24 mouse cellular contexts compared by ENCODE assay signal in genomic region chr10:20758939-20759338, GRCm38 (mm10). TPM values are rescaled to one million over a fixed set of nuclear protein-coding genes. Genes with fewer than 3 reads are reported as not detected.
A peak's percentile ranks its signal among the peaks of the same experiment; 100 is the strongest.
DNase-seq lines count a peak whose midpoint lies in the region; ATAC-seq lines count a peak whose summit lies in the region.
"Had no signal": no experiment of that assay in that cellular context is flagged by ENCODE, and none has a peak within 500 bp of the region (broad histone marks: within the 10 kb centered on the region; RNA-seq: fewer than 3 reads in every experiment).

No protein-coding gene starts in this region.

- DNase-seq in heart, adult 11 months, result peak; percentile 42
- no peak for DNase-seq in heart, postnatal 14 days
- DNase-seq in 3T3-L1 (ENCODE audit: low read depth, low spot score), result peak; percentile 2
- DNase-seq in ovary, postnatal 10 days (ENCODE audit: low spot score), result no peak
- DNase-seq in MN1 (ENCODE audit: low spot score), result no peak
- no peak for DNase-seq in embryo, embryonic 11 days
- DNase-seq: adrenal gland, adult 8-10 months; adrenal gland, postnatal 25 days; cerebellum, adult 11 months; cerebellum, adult 18-20 months; cerebellum, adult 8-10 months; cerebellum, adult 9-11 months; cerebellum, postnatal 14 days; cerebellum, postnatal 36 days; forebrain, postnatal 0 days had no signal

- peaks cover 4% of the 10 kb centered on the region; the same call in 1 of the 2 replicates for H3K9me3 ChIP-seq in megakaryocyte, embryonic 14.5 days
- H3K9me3 ChIP-seq: embryonic facial prominence, embryonic 10.5 days; embryonic facial prominence, embryonic 12.5 days; forebrain, embryonic 13.5 days; forebrain, embryonic 15.5 days had no signal

- ATAC-seq in granulocyte monocyte progenitor cell, adult 5-6 weeks (replicated peaks; ENCODE audit: poor library complexity, severe bottlenecking), result peak; percentile 44; the same call in 1 of the 2 replicates
- ATAC-seq: activated CD4-positive, CD25-positive, alpha-beta regulatory T cell, adult 4 months; forebrain, embryonic 13.5 days; forebrain, embryonic 15.5 days; forebrain, postnatal 0 days; Patski had no signal

- H3K4me1 ChIP-seq in megakaryocyte, embryonic 14.5 days, result peaks cover 58% of the 10 kb centered on the region
- H3K4me1 ChIP-seq: embryonic facial prominence, embryonic 12.5 days; forebrain, embryonic 13.5 days; forebrain, embryonic 15.5 days had no signal

- no peaks in the 10 kb centered on the region for H3K27me3 ChIP-seq in megakaryocyte, embryonic 14.5 days (replicated peaks)
- H3K27me3 ChIP-seq: embryonic facial prominence, embryonic 12.5 days; forebrain, embryonic 13.5 days; forebrain, embryonic 15.5 days; Patski had no signal

- peak overlapping the region; percentile 56 for H3K4me3 ChIP-seq in megakaryocyte, embryonic 14.5 days (replicated peaks)
- H3K4me3 ChIP-seq: embryonic facial prominence, embryonic 10.5 days; embryonic facial prominence, embryonic 12.5 days; forebrain, embryonic 13.5 days; forebrain, embryonic 15.5 days had no signal

- intact Hi-C loops in heart, postnatal 14 days (cut with DNase I), result no loop called here

- peaks cover 3% of the 10 kb centered on the region for H3K36me3 ChIP-seq in megakaryocyte, embryonic 14.5 days (replicated peaks; ENCODE audit: low read length)
- H3K36me3 ChIP-seq: embryonic facial prominence, embryonic 10.5 days; embryonic facial prominence, embryonic 12.5 days; forebrain, embryonic 15.5 days had no signal

RNA-seq across cellular contexts. Expression of gene Pde7b, which starts 34.1 kb away (rescaled TPM):
- total RNA-seq in heart, postnatal 14 days (2021), result 10 to 100 TPM; 65.2 to 67.0 TPM
- 6.8 and 7.4 TPM in 2 replicates for total RNA-seq in granulocyte monocyte progenitor cell, adult 5-6 weeks (2014; fragmentation: Nextera tagmentation)
- 2.7 and 3.8 TPM in 2 replicates for total RNA-seq in granulocyte monocyte progenitor cell, adult 5-6 weeks (2017)
- polyA plus RNA-seq in megakaryocyte, embryonic 14.5 days (2012; ENCODE audit: insufficient read depth, low replicate concordance), result 0.51 and 0.68 TPM in 2 replicates
- total RNA-seq: MEL had no signal
- polyA plus RNA-seq: activated CD4-positive, CD25-positive, alpha-beta regulatory T cell, adult 4 months had no signal

Comparison
In these comparisons a context has a peak if more than half of its experiments do, and no peak if none do; other contexts are left out.
1. DNase-seq: peak in heart, adult 11 months (single experiment) and 3T3-L1 (single experiment); none in heart, postnatal 14 days (0 of 2), ovary, postnatal 10 days (single experiment), MN1 (single experiment) and embryo, embryonic 11 days (single experiment).
2. RNA of gene Pde7b, which starts 34.1 kb away (total RNA-seq): 65.2 to 67.0 TPM in heart, postnatal 14 days; 2.7 to 7.4 TPM in granulocyte monocyte progenitor cell, adult 5-6 weeks; every median in the first group is over 4 times any median in the second.